Comparison of ENCODE assay signal across 16 mouse cellular contexts in the genomic region with DNA sequence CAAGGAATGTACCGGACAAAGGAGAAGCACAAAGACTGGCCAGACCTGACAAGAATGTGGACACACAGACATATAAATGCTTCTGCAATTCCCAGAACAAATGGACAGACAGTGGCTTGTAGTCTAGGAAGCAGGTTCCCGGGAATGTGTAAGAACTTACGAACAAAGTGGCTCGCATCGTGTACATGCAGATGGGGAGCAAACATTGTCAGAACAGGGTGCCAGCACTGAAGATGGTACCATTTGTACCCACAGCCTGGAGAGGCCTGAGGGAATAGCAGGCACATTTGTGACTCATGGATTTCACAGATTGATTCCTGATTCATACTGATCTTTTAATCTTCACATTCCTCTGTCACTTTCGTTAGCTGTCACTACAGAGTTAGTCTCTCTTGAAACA.
"Had no signal": no experiment of that assay in that cellular context is flagged by ENCODE, and none has a peak within 500 bp of the region (broad histone marks: within the 10 kb centered on the region; RNA-seq: fewer than 3 reads in every experiment).

No protein-coding gene starts in this region.

- H3K4me1 ChIP-seq: intestine, embryonic 15.5 days; kidney, embryonic 15.5 days; limb, embryonic 10.5 days; liver, embryonic 15.5 days; midbrain, embryonic 13.5 days; neural tube, embryonic 15.5 days had no signal

- H3K4me2 ChIP-seq: intestine, embryonic 15.5 days; kidney, embryonic 15.5 days; liver, embryonic 11.5 days; liver, embryonic 15.5 days; midbrain, embryonic 13.5 days; neural tube, embryonic 15.5 days had no signal

- H3K4me3 ChIP-seq: intestine, embryonic 15.5 days; kidney, embryonic 15.5 days; limb, embryonic 10.5 days; liver, embryonic 15.5 days; midbrain, embryonic 13.5 days; myocyte; neural tube, embryonic 15.5 days had no signal

- DNase-seq: kidney, adult 2 months; kidney, postnatal 14 days; lung, adult 2 months; lung, postnatal 36 days; right cerebral cortex, postnatal 4 days; spleen, adult 18-20 months; thymus, postnatal 36 days had no signal

- H3K27me3 ChIP-seq: intestine, embryonic 15.5 days; kidney, embryonic 15.5 days; liver, embryonic 15.5 days; midbrain, embryonic 13.5 days; neural tube, embryonic 15.5 days had no signal

- H3K9ac ChIP-seq: intestine, embryonic 15.5 days; kidney, embryonic 15.5 days; liver, embryonic 15.5 days; midbrain, embryonic 13.5 days; neural tube, embryonic 15.5 days had no signal

- H3K36me3 ChIP-seq: intestine, embryonic 15.5 days; kidney, embryonic 15.5 days; limb, embryonic 10.5 days; liver, embryonic 15.5 days; midbrain, embryonic 13.5 days; neural tube, embryonic 15.5 days had no signal

- H3K27ac ChIP-seq: intestine, embryonic 15.5 days; kidney, embryonic 15.5 days; limb, embryonic 10.5 days; liver, embryonic 15.5 days; midbrain, embryonic 13.5 days; neural tube, embryonic 15.5 days had no signal

- H3K9me3 ChIP-seq: intestine, embryonic 15.5 days; kidney, embryonic 15.5 days; limb, embryonic 10.5 days; liver, embryonic 15.5 days; midbrain, embryonic 13.5 days; neural tube, embryonic 15.5 days had no signal

- ATAC-seq: intestine, embryonic 15.5 days; lung, postnatal 0 days; midbrain, embryonic 13.5 days had no signal
